Mouse (Mus musculus): ENCODE measurements around the gene 2010300C02Rik. TPM values are rescaled to one million over a fixed set of nuclear protein-coding genes. Genes with fewer than 3 reads are reported as not detected.

Gene 2010300C02Rik
- 1.7 and 2.0 TPM in 2 replicates for polyA plus RNA-seq (2014; fragmentation: Nextera tagmentation; extraction: Ambion mirVana)

- 1% methylated on average over 55 of the region's 69 CpGs for WGBS
- no peaks in the 10 kb centered on the region for H3K9me3 ChIP-seq (replicated peaks; ENCODE audit: control insufficient read depth, low read length)
- peak within 1 kb of the TSS; percentile 53 for H3K4me3 ChIP-seq (ENCODE audit: low read depth, low read length)
- peaks cover 19% of the 10 kb centered on the region for H3K27me3 ChIP-seq (replicated peaks; ENCODE audit: control insufficient read depth, insufficient read depth, low read length)
- H3K9ac ChIP-seq (ENCODE audit: low read length) = peak within 1 kb of the TSS; percentile 63
- peak; percentile 90 for ATAC-seq
- H3K36me3 ChIP-seq (ENCODE audit: control insufficient read depth, insufficient read depth, low read length) = no peaks in the 10 kb centered on the region
- H3K27ac ChIP-seq (ENCODE audit: low read depth, low read length) = no peak within 1 kb of the TSS
- DNase-seq (ENCODE audit: low spot score) = peak; percentile 59
- H3K4me1 ChIP-seq (ENCODE audit: control insufficient read depth, insufficient read depth, low read length) = no peaks in the 10 kb centered on the region
- peak within 1 kb of the TSS; percentile 91 for H3K4me2 ChIP-seq (ENCODE audit: low read length)
Observed at GRCm38 (mm10) chr1:37719761-37720640, at the start of gene 2010300C02Rik. TSS of gene 2010300C02Rik (minus strand) at chr1:37720085.

GRCm38 (mm10) chr1:37759407-37759806 is 39.5 kb upstream of the 2010300C02Rik start:
- Histone ChIP-seq H3K27ac (ENCODE audit: low read depth, low read length) (no peak overlapping the region), H3K27me3 (replicated peaks; ENCODE audit: control insufficient read depth, insufficient read depth, low read length) (no peaks in the 10 kb centered on the region), H3K9me3 (replicated peaks; ENCODE audit: control insufficient read depth, low read length) (no peaks in the 10 kb centered on the region), H3K4me3 (ENCODE audit: low read depth, low read length) (no peak overlapping the region), H3K36me3 (ENCODE audit: control insufficient read depth, insufficient read depth, low read length) (no peaks in the 10 kb centered on the region), H3K4me2 (ENCODE audit: low read length) (no peak overlapping the region), H3K4me1 (ENCODE audit: control insufficient read depth, insufficient read depth, low read length) (no peaks in the 10 kb centered on the region), H3K9ac (ENCODE audit: low read length) (no peak overlapping the region)
- DNase-seq (ENCODE audit: low spot score) = no peak
- ATAC-seq = no peak

- Histone ChIP-seq H3K27ac (ENCODE audit: low read depth, low read length) (no peak overlapping the region), H3K4me1 (ENCODE audit: control insufficient read depth, insufficient read depth, low read length) (no peaks in the 10 kb centered on the region; the same call in none of the 2 replicates), H3K9ac (ENCODE audit: low read length) (no peak overlapping the region), H3K4me3 (ENCODE audit: low read depth, low read length) (no peak overlapping the region), H3K4me2 (ENCODE audit: low read length) (no peak overlapping the region), H3K9me3 (replicated peaks; ENCODE audit: control insufficient read depth, low read length) (no peaks in the 10 kb centered on the region), H3K36me3 (ENCODE audit: control insufficient read depth, insufficient read depth, low read length) (no peaks in the 10 kb centered on the region), H3K27me3 (replicated peaks; ENCODE audit: control insufficient read depth, insufficient read depth, low read length) (no peaks in the 10 kb centered on the region)
- ATAC-seq (no peak), DNase-seq (ENCODE audit: low spot score) (no peak)
- 79% methylated on average over 9 of the region's 9 CpGs for WGBS
Observed at GRCm38 (mm10) chr1:37744650-37745259, 24.9 kb upstream of the 2010300C02Rik start.

DNA sequence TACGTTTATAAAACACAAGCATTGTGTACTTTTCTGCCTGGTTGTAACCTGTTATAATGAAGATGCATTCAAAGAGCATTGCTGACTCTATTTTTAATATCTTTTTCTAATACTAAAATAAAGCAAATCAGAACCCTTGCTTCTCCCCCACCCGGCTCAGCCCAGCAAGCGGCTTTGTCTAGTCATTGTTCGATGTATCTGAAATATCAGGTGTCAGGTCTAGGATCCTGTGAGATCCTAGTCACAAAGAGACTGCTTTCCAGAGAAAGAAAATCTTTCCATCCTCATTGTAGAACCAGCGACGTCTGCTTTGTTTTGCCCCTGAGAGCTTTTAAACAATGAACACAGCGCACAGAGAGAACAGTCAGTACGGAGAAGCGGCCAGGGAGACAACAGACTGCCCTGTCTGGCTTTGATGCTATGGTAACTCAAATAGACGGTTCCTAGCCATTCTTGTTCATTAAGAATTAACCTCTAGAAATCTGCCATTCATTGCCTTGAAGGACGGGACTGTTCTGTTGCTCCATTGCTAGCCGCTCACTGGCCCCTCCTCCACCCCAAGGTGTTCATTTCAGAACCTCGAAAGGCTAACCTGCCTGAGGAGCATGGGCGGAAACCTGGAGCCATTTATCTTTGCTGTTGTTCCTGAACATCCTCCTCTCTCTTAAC is 22.9 kb upstream of the 2010300C02Rik start:
- Histone ChIP-seq H3K4me2 (ENCODE audit: low read length) (peak overlapping the region; percentile 18; the same call in 1 of the 2 replicates), H3K27ac (ENCODE audit: low read depth, low read length) (0 out of 2 replicates have a peak overlapping the region, but pooled peaks have one; percentile 21), H3K4me3 (ENCODE audit: low read depth, low read length) (no peak overlapping the region), H3K4me1 (ENCODE audit: control insufficient read depth, insufficient read depth, low read length) (no peaks in the 10 kb centered on the region; the same call in none of the 2 replicates), H3K27me3 (replicated peaks; ENCODE audit: control insufficient read depth, insufficient read depth, low read length) (no peaks in the 10 kb centered on the region), H3K36me3 (ENCODE audit: control insufficient read depth, insufficient read depth, low read length) (no peaks in the 10 kb centered on the region), H3K9ac (ENCODE audit: low read length) (peak overlapping the region; percentile 52; the same call in 1 of the 2 replicates), H3K9me3 (replicated peaks; ENCODE audit: control insufficient read depth, low read length) (no peaks in the 10 kb centered on the region)
- DNase-seq (ENCODE audit: low spot score) (peak; percentile 34), ATAC-seq (peak; percentile 37; the same call in 1 of the 2 replicates)
- WGBS = 34% methylated on average over 14 of the region's 14 CpGs

DNA sequence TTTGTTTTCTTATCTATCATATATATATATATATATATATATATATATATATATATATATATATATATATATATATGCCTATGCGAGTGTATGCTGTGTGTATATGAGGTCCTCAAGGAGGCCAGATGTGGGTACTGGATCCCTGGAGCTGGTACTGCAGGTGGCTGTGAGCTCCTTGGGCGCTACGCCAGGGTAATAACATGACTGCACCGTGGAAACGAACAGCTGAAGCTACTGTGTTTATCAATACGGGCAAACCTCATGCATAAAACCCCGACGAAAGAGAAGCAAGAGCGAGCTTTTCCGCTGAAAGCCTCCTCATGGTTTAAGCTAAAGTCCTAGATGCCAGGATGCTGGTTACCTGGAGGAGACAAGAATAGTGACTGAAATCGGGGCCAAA is 22.2 kb upstream of the 2010300C02Rik start:
- WGBS = 69% methylated on average over 11 of the region's 11 CpGs
- Histone ChIP-seq H3K36me3 (ENCODE audit: control insufficient read depth, insufficient read depth, low read length) (no peaks in the 10 kb centered on the region), H3K9me3 (replicated peaks; ENCODE audit: control insufficient read depth, low read length) (no peaks in the 10 kb centered on the region), H3K4me1 (ENCODE audit: control insufficient read depth, insufficient read depth, low read length) (no peaks in the 10 kb centered on the region; the same call in none of the 2 replicates), H3K4me2 (ENCODE audit: low read length) (no peak overlapping the region), H3K9ac (ENCODE audit: low read length) (no peak overlapping the region), H3K27me3 (replicated peaks; ENCODE audit: control insufficient read depth, insufficient read depth, low read length) (no peaks in the 10 kb centered on the region), H3K4me3 (ENCODE audit: low read depth, low read length) (no peak overlapping the region), H3K27ac (ENCODE audit: low read depth, low read length) (no peak overlapping the region)
- ATAC-seq = no peak
- DNase-seq (ENCODE audit: low spot score) = peak; percentile 42

DNA sequence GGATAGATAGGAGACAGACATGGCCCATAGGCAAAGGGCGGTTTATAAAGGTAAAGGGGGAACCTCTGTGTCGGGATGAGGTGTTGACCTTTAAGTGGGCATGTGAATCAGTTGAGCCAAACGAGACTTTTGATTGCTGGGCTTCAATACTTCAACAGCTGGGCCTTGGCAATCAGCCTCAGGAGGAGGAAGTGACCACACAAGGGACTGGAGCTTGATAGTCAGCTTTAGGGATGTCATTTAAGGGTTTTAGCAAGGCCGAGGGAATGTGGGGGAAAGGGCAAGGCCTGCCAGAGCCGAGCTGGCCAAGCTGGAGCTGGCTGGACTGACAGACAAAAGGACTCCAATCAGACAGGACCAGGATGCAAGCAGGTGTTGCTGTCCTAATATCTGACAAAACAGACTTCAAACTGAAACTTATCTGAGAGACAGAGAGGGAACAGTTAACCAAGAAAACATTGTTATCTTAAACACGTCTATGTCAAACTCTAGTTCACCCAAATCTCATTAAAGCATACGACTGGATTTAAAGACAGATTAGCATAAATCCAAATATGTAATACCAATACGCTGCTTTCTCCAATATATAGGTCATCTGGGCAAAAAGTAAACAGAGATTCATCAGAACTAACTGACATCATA is 20.4 kb upstream of the 2010300C02Rik start:
- Histone ChIP-seq H3K4me2 (ENCODE audit: low read length) (no peak overlapping the region), H3K4me3 (ENCODE audit: low read depth, low read length) (no peak overlapping the region), H3K4me1 (ENCODE audit: control insufficient read depth, insufficient read depth, low read length) (no peaks in the 10 kb centered on the region; the same call in none of the 2 replicates), H3K27ac (ENCODE audit: low read depth, low read length) (no peak overlapping the region), H3K9ac (ENCODE audit: low read length) (no peak overlapping the region), H3K9me3 (replicated peaks; ENCODE audit: control insufficient read depth, low read length) (no peaks in the 10 kb centered on the region), H3K27me3 (replicated peaks; ENCODE audit: control insufficient read depth, insufficient read depth, low read length) (no peaks in the 10 kb centered on the region), H3K36me3 (ENCODE audit: control insufficient read depth, insufficient read depth, low read length) (no peaks in the 10 kb centered on the region)
- DNase-seq (ENCODE audit: low spot score) (no peak), ATAC-seq (no peak)
- 80% methylated on average over 8 of the region's 8 CpGs for WGBS

DNA sequence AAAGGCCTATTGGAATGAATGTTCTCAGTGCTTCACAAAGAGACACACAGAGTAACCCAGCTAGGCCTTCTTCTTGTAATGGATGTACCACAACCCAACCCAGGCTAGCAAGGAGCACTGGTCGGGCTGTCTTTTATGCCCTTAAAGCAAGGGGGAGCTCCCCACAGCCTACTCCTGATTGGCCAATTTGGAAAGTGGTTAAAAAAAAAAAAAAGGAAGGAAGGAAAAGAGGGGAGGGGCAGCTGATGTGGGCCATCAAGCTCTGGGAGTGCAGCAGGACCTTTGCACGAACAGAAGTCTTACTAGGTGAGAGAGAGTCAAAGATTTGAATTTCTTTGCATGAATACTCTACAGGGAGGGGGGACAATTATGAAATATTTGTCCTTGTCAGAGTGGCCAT is 19.0 kb upstream of the 2010300C02Rik start:
- H3K9ac ChIP-seq (ENCODE audit: low read length) = no peak overlapping the region
- no peaks in the 10 kb centered on the region for H3K9me3 ChIP-seq (replicated peaks; ENCODE audit: control insufficient read depth, low read length)
- no peak overlapping the region for H3K4me3 ChIP-seq (ENCODE audit: low read depth, low read length)
- no peak for ATAC-seq
- 67% methylated on average over 2 of the region's 2 CpGs for WGBS
- no peak overlapping the region for H3K4me2 ChIP-seq (ENCODE audit: low read length)
- no peaks in the 10 kb centered on the region for H3K27me3 ChIP-seq (replicated peaks; ENCODE audit: control insufficient read depth, insufficient read depth, low read length)
- no peaks in the 10 kb centered on the region for H3K36me3 ChIP-seq (ENCODE audit: control insufficient read depth, insufficient read depth, low read length)
- DNase-seq (ENCODE audit: low spot score) = no peak
- no peak overlapping the region for H3K27ac ChIP-seq (ENCODE audit: low read depth, low read length)
- no peaks in the 10 kb centered on the region; the same call in none of the 2 replicates for H3K4me1 ChIP-seq (ENCODE audit: control insufficient read depth, insufficient read depth, low read length)

GRCm38 (mm10) chr1:37737045-37737444 is 17.2 kb upstream of the 2010300C02Rik start:
- no peak overlapping the region for H3K4me3 ChIP-seq (ENCODE audit: low read depth, low read length)
- WGBS = 89% methylated on average over 4 of the region's 4 CpGs
- no peak for ATAC-seq

More at GRCm38 (mm10) chr1:37737045-37737444, 17.2 kb upstream of the 2010300C02Rik start:
- no peak for DNase-seq (ENCODE audit: low spot score)
- no peak overlapping the region for H3K4me2 ChIP-seq (ENCODE audit: low read length)
- H3K9me3 ChIP-seq (replicated peaks; ENCODE audit: control insufficient read depth, low read length) = no peaks in the 10 kb centered on the region
- no peaks in the 10 kb centered on the region for H3K27me3 ChIP-seq (replicated peaks; ENCODE audit: control insufficient read depth, insufficient read depth, low read length)
- H3K27ac ChIP-seq (ENCODE audit: low read depth, low read length) = no peak overlapping the region
- no peaks in the 10 kb centered on the region for H3K36me3 ChIP-seq (ENCODE audit: control insufficient read depth, insufficient read depth, low read length)
- H3K9ac ChIP-seq (ENCODE audit: low read length) = no peak overlapping the region
- H3K4me1 ChIP-seq (ENCODE audit: control insufficient read depth, insufficient read depth, low read length) = no peaks in the 10 kb centered on the region

Measured in forebrain, embryonic 14.5 days (tissue).